Mouse (Mus musculus) fat pad, adult 2 months (tissue): ENCODE data around the gene Catsperg1.
"Not testable (repeated sequence)": the region's sequence is repeated elsewhere in the genome, so short reads cannot be mapped to it uniquely, and the experiment has no call there.

Experiments used
- DNase-seq: peaks from one replicate; pipeline ENCODE4 v3.0.0-alpha.2; 2011; ENCODE audit warnings: low read depth, low spot score; ENCODE audit errors: extremely low read depth

Catsperg1 gene

GRCm38 (mm10) chr7:29139237-29139636, 74.6 kb downstream of the Catsperg1 start:
- DNase-seq = not testable (repeated sequence)

GRCm38 (mm10) chr7:29137429-29137828, 76.4 kb downstream of the Catsperg1 start:
- no peak for DNase-seq

GRCm38 (mm10) chr7:29134693-29135386, 79.0 kb downstream of the Catsperg1 start, which contains the start of gene Rasgrp4:
Gene Rasgrp4, plus strand, starts transcription at chr7:29134851.
- no peak for DNase-seq

GRCm38 (mm10) chr7:29134230-29134629, 79.6 kb downstream of the Catsperg1 start:
- no peak for DNase-seq
